Mouse (Mus musculus) erythroblast, embryonic 14.5 days (primary cell): ENCODE measurements around the gene Psmd4.

Source experiments
- GATA1 ChIP-seq: IDR thresholded peaks from 2 replicates; pipeline ENCODE4 v1.6.1; 2012; ENCODE audit warnings: low read length, inconsistent platforms, mixed read lengths
- TAL1 ChIP-seq: IDR thresholded peaks from 3 replicates; pipeline ENCODE4 v1.6.1; 2012; ENCODE audit warnings: low read length, inconsistent platforms, mixed read lengths

- TF ChIP-seq TAL1 (no peak), GATA1 (no peak)
Measured at GRCm38 (mm10) chr3:95013699-95014427, 28.6 kb downstream of the Psmd4 start.
